Mouse (Mus musculus): ENCODE data around the gene Eefsec. TPM values are rescaled to one million over a fixed set of nuclear protein-coding genes. Genes with fewer than 3 reads are reported as not detected.

Eefsec gene
- polyA plus RNA-seq, 1 experiment: 1.4 TPM

DNA sequence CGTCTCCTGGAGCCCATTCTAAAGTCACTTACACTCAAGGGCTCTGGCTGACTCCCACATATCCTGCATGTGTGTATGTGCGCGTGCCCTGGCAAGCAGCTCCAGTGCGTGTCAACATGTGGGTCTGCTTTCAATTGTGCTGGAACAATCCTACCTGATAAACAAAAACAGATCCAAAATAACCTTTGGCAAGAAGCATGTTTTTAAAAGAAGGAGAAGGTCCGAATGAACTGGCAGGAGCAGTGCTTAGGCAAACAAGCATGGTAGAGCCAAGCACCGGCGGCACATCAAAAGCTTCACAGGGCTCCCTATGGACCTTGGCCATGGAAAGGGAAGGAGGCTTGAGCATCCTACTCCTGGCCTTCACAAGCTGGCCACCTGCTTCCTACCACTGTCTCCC lies 105.6 kb downstream of the Eefsec start:
- no peak overlapping the region for H3K4me3 ChIP-seq (replicated peaks)
- H3K36me3 ChIP-seq (ENCODE audit: control insufficient read depth): peaks cover 9% of the 10 kb centered on the region
- H3K4me1 ChIP-seq (ENCODE audit: control insufficient read depth): no peaks in the 10 kb centered on the region
- no peaks in the 10 kb centered on the region for H3K27me3 ChIP-seq (ENCODE audit: control insufficient read depth)
- no peaks in the 10 kb centered on the region for H3K9me3 ChIP-seq (ENCODE audit: control insufficient read depth, low read length)
- TF ChIP-seq TAL1 (IDR thresholded peaks at IDR 0.05; ENCODE audit: low read length) (no peak), GATA1 (IDR thresholded peaks at IDR 0.05; ENCODE audit: low read length) (no peak)

DNA sequence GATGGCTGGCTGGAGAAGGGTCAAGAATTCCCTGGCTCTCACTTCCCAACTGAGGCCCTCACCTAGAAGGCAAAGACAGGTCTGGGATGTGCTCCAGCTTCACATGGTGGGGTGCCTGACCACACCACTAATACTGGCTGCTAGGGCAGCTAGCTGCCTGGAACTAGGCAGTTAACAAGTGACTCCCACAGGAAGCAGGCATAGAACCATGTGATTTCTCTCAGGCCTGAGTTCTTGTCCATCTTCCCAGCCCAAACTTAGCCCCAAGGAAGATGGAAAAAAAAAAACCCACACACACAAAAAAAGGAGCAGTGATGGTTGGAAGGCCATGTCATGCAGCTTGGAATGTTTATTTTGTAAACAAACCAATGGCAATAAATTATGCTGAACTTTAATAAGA lies 117.0 kb downstream of the Eefsec start:
- Histone ChIP-seq H3K4me1 (ENCODE audit: control insufficient read depth) (no peaks in the 10 kb centered on the region), H3K4me3 (replicated peaks) (no peak overlapping the region), H3K36me3 (ENCODE audit: control insufficient read depth) (no peaks in the 10 kb centered on the region; the same call in 1 of the 2 replicates), H3K9me3 (ENCODE audit: control insufficient read depth, low read length) (no peaks in the 10 kb centered on the region), H3K27me3 (ENCODE audit: control insufficient read depth) (no peaks in the 10 kb centered on the region)
- TF ChIP-seq TAL1 (IDR thresholded peaks at IDR 0.05; ENCODE audit: low read length) (no peak), GATA1 (IDR thresholded peaks at IDR 0.05; ENCODE audit: low read length) (no peak)

DNA sequence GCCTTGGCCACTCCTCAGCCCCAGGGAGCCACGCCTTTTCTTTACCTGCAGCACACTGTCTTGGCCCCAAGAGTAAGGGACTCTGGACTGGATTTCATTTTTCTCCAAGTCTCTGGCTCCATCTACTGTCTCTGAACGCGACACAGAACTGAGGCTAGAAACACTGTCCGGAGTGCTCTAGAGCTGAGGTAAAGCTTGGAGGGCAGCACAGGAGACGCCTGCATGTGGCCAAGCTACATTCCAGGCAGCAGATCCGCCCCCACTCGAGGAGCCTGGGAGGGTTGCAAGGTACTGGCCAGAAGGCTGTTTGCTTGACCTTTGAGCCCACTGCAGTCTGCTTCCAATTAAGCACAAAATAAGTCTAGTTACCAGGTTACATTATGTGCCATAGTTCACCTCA lies 124.5 kb downstream of the Eefsec start:
- peaks cover 7% of the 10 kb centered on the region; the same call in 1 of the 2 replicates for H3K4me1 ChIP-seq (ENCODE audit: control insufficient read depth)
- H3K9me3 ChIP-seq (ENCODE audit: control insufficient read depth, low read length): no peaks in the 10 kb centered on the region
- TF ChIP-seq TAL1 (IDR thresholded peaks at IDR 0.05; ENCODE audit: low read length) (no peak), GATA1 (IDR thresholded peaks at IDR 0.05; ENCODE audit: low read length) (no peak)
- H3K4me3 ChIP-seq (replicated peaks): no peak overlapping the region
- H3K27me3 ChIP-seq (ENCODE audit: control insufficient read depth): no peaks in the 10 kb centered on the region
- H3K36me3 ChIP-seq (ENCODE audit: control insufficient read depth): no peaks in the 10 kb centered on the region; the same call in 1 of the 2 replicates

DNA sequence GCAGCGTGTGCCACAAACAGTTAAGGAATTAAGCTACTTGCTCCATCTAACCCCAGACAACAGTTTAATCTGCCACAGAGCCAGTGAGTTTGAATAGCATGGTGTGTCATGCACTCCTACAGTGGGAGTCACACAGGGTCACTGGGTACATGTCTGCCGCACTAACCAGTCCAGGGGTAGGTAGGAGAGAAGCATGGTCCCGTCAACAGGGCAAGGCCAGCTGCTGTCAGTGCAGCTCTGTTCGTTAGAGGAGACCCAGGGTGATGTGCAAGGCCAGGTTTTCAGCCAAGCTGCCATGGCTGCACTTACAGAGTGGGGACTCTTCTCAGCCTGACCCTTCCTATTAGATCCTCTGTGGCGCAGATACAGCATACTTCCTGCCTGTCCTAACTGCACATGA lies 125.1 kb downstream of the Eefsec start:
- Histone ChIP-seq H3K9me3 (ENCODE audit: control insufficient read depth, low read length) (no peaks in the 10 kb centered on the region), H3K4me3 (replicated peaks) (no peak overlapping the region), H3K36me3 (ENCODE audit: control insufficient read depth) (no peaks in the 10 kb centered on the region; the same call in 1 of the 2 replicates), H3K27me3 (ENCODE audit: control insufficient read depth) (no peaks in the 10 kb centered on the region), H3K4me1 (ENCODE audit: control insufficient read depth) (peaks cover 7% of the 10 kb centered on the region; the same call in 1 of the 2 replicates)
- TF ChIP-seq GATA1 (IDR thresholded peaks at IDR 0.05; ENCODE audit: low read length) (no peak), TAL1 (IDR thresholded peaks at IDR 0.05; ENCODE audit: low read length) (no peak)

DNA sequence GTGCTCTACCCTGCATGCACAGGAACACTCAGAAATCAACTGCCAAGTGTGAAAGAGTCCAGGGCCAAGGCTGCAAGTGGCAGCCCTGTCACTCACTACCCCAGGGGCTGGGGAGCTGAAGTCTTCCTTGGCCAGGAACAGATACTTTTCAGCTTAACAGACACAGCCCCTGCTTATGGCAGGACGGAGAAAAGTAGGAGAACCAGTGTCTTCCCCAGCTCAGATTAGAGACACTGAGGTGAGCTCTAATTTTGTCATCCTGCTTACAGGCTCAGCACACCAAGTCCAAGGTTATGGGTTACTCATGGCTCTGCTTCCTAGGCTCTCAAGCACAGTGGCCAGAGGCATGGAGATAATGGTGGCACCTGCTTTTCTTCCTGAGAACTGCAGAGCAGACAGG lies 126.6 kb downstream of the Eefsec start:
- Histone ChIP-seq H3K9me3 (ENCODE audit: control insufficient read depth, low read length) (no peaks in the 10 kb centered on the region), H3K36me3 (ENCODE audit: control insufficient read depth) (no peaks in the 10 kb centered on the region; the same call in 1 of the 2 replicates), H3K27me3 (ENCODE audit: control insufficient read depth) (no peaks in the 10 kb centered on the region), H3K4me1 (ENCODE audit: control insufficient read depth) (peaks cover 7% of the 10 kb centered on the region; the same call in 1 of the 2 replicates), H3K4me3 (replicated peaks) (no peak overlapping the region)
- no peak for TF ChIP-seq GATA1 (IDR thresholded peaks at IDR 0.05; ENCODE audit: low read length)
- no peak for TF ChIP-seq TAL1 (IDR thresholded peaks at IDR 0.05; ENCODE audit: low read length)

DNA sequence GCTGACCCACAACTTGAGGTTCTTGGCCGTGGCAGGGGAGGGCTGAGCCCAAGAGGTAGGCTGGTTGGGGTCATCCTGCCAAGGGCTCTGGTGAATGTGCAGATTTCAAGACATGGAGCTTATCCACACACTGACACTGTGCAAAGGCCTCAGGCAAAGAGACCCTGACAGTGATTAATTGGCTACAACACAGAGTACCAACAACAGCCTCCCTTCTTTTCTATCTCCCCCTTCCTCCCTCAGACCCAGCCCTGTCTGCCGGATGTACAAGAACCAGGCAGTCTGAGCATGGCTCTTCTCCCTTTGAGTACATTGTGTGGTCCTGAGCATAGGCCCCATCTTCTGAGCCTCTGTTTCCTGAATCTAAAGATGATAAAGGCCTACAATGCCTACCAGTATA lies 131.0 kb downstream of the Eefsec start:
- Histone ChIP-seq H3K4me1 (ENCODE audit: control insufficient read depth) (peaks cover 7% of the 10 kb centered on the region; the same call in 1 of the 2 replicates), H3K4me3 (replicated peaks) (no peak overlapping the region), H3K36me3 (ENCODE audit: control insufficient read depth) (peaks cover 9% of the 10 kb centered on the region), H3K9me3 (ENCODE audit: control insufficient read depth, low read length) (no peaks in the 10 kb centered on the region), H3K27me3 (ENCODE audit: control insufficient read depth) (no peaks in the 10 kb centered on the region)
- TF ChIP-seq GATA1 (IDR thresholded peaks at IDR 0.05; ENCODE audit: low read length): no peak
- no peak for TF ChIP-seq TAL1 (IDR thresholded peaks at IDR 0.05; ENCODE audit: low read length)

DNA sequence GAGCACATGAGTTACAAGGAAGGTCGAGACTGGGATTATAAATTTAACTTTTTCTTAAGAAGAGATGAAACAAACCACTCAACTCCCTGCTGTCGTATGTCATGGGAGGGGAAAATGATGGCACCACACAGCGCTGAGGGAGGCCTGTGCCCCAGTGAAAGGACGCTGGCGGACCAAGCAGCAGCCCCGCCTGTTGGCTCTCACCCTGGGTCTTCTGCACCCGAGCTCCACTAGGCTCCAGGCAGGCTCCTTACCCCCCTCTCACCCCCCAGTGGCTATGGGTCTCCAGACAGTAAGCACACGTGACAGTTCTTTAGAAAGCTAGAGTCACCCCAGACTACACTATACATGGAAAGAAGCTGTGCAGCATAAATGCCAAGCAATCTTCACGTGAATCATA lies 132.4 kb downstream of the Eefsec start:
- Histone ChIP-seq H3K9me3 (ENCODE audit: control insufficient read depth, low read length) (no peaks in the 10 kb centered on the region), H3K27me3 (ENCODE audit: control insufficient read depth) (no peaks in the 10 kb centered on the region), H3K4me1 (ENCODE audit: control insufficient read depth) (no peaks in the 10 kb centered on the region), H3K36me3 (ENCODE audit: control insufficient read depth) (peaks cover 9% of the 10 kb centered on the region), H3K4me3 (replicated peaks) (no peak overlapping the region)
- no peak for TF ChIP-seq TAL1 (IDR thresholded peaks at IDR 0.05; ENCODE audit: low read length)
- TF ChIP-seq GATA1 (IDR thresholded peaks at IDR 0.05; ENCODE audit: low read length): no peak

DNA sequence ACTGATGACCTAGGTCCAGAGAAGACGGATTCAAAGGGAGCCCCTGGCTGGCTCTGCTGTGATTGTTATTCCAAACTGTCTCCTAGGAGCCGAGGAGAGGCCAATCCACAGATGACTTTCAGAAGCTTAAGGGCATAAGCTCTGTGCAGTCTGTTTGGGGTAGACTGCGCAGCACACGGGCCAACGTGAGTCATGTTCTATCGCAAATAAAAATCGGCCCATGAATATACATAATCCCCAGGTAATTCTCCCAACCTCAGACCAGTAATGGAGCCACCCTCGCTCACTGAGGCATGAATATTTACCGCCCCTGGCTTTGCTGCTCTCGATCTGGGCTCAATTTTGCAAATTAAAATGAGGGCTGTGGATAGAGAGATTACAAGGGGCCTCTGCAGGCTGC lies 134.7 kb downstream of the Eefsec start:
- Histone ChIP-seq H3K4me1 (ENCODE audit: control insufficient read depth) (no peaks in the 10 kb centered on the region), H3K36me3 (ENCODE audit: control insufficient read depth) (peaks cover 13% of the 10 kb centered on the region), H3K9me3 (ENCODE audit: control insufficient read depth, low read length) (no peaks in the 10 kb centered on the region), H3K27me3 (ENCODE audit: control insufficient read depth) (no peaks in the 10 kb centered on the region), H3K4me3 (replicated peaks) (no peak overlapping the region)
- TF ChIP-seq TAL1 (IDR thresholded peaks at IDR 0.05; ENCODE audit: low read length): no peak
- no peak for TF ChIP-seq GATA1 (IDR thresholded peaks at IDR 0.05; ENCODE audit: low read length)

DNA sequence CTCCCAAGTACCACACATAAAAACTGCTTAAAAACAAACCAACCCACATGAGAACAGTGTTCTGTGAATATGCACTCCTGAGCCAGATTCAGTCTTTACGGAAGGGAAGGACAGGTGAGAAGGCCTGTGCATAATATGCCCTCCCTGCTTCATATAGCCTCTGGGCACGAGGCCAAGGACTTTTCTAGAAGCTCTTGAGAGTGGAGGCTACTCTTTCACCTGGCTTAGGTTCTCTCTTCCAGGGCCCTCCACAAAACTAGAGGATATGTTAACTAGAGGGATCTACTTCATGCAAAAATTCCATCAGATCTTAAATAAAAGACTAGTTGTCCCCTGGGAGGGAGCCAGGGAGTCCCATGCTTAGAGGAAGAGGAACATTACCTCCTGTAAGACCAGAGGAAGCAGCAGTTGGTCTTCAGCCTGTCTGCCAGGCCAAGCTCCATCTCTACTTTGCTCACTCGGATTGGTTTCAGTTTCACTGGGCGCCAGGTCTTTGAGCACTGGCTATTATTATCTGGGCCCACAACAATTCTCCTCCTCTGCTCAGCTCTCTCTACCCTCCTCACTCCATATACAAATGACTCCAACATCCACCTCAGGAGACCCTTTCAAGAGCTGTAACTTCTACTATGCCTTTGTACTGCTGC lies 140.1 kb downstream of the Eefsec start:
- TF ChIP-seq GATA1 (IDR thresholded peaks at IDR 0.05; ENCODE audit: low read length): no peak
- no peak for TF ChIP-seq TAL1 (IDR thresholded peaks at IDR 0.05; ENCODE audit: low read length)
- no peaks in the 10 kb centered on the region for H3K9me3 ChIP-seq (ENCODE audit: control insufficient read depth, low read length)
- no peaks in the 10 kb centered on the region for H3K4me1 ChIP-seq (ENCODE audit: control insufficient read depth)
- H3K36me3 ChIP-seq (ENCODE audit: control insufficient read depth): peaks cover 4% of the 10 kb centered on the region
- H3K4me3 ChIP-seq (replicated peaks): no peak overlapping the region
- H3K27me3 ChIP-seq (ENCODE audit: control insufficient read depth): no peaks in the 10 kb centered on the region

DNA sequence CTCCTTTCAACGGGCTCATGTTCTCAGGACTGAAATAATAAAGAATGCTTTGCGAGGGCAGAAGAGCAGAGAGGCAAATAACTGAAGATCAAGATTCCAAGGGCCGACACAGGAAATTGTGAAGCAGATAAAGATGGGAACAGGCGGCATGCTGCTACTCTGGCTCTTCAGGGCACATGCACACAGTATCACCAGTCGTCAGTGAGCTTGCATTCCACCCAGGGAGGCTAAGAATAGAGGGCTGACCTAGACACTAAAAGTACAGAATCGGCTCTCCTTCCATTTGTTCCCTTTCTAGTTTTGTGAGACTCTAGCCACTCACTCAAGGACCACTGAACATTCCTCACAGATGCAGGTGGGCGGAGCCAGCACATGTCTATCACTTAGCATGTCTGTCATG lies 145.1 kb downstream of the Eefsec start:
- TF ChIP-seq TAL1 (IDR thresholded peaks at IDR 0.05; ENCODE audit: low read length) (no peak), GATA1 (IDR thresholded peaks at IDR 0.05; ENCODE audit: low read length) (no peak)
- no peaks in the 10 kb centered on the region for H3K27me3 ChIP-seq (ENCODE audit: control insufficient read depth)
- H3K36me3 ChIP-seq (ENCODE audit: control insufficient read depth): peaks cover 17% of the 10 kb centered on the region
- no peak overlapping the region for H3K4me3 ChIP-seq (replicated peaks)
- H3K9me3 ChIP-seq (ENCODE audit: control insufficient read depth, low read length): no peaks in the 10 kb centered on the region
- H3K4me1 ChIP-seq (ENCODE audit: control insufficient read depth): no peaks in the 10 kb centered on the region

All from erythroblast, embryonic 14.5 days (primary cell).